Comparison of ENCODE assay signal across 13 mouse cellular contexts in the genomic region with DNA sequence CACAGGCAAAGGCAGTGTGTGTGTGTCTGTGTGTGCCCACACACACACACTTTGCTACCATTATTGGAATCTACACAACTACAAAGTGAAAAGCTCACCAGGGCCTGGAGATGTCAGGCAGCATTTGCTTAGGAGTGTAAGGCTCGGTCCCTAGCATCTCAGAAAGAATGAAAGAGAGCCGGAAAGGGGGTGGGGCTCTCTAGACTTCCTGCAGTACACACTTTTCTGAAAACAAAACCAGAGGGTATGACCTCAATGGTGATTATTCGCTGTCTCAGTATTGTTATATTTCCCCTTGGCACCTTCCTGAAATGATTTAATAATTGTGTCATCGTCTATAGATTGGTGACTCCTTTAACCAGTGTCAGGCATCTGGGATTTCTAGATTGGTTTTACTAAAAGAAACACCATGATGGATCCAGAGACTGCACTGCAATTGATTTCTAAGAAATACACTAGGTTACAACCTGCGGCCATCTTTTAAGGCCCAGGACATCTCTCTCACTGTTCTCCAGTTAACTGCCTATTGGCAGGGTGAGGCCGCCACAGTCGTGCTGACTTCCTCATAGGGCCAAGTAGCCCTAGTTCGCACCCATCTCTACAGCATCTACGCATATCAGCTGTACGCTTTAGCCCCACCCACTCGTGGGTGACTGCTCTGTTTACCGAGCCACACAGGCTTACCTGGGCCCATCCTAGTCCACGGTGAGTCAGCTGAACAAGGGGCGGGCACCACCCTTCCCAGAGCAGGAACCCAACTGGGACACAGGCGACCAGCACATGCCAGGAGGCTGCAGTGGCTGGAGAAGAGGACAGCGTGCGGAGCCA. TPM values are rescaled to one million over a fixed set of nuclear protein-coding genes. Genes with fewer than 3 reads are reported as not detected.
DNase-seq lines count a peak whose midpoint lies in the region; TF ChIP-seq lines count a peak whose summit lies in the region.
"Had no signal": no experiment of that assay in that cellular context is flagged by ENCODE, and none has a peak within 500 bp of the region (broad histone marks: within the 10 kb centered on the region; RNA-seq: fewer than 3 reads in every experiment).

A gene (plus strand): TSS at position 750 of the 828 bp plus-strand sequence.

- peak within 1 kb of the TSS; percentile 93 for H3K27ac ChIP-seq in left cerebral cortex, adult 2 months
- H3K27ac ChIP-seq: embryonic facial prominence, embryonic 15.5 days; midbrain, embryonic 12.5 days had no signal

- peaks cover 9% of the 10 kb centered on the region for H3K4me1 ChIP-seq in lung, adult 2 months (ENCODE audit: control insufficient read depth, insufficient read depth, low read length)

- intact Hi-C loops in left cerebral cortex, adult 2 months (cut with DNase I), result loop anchor here (10.0 kb wide), 1 partner anchor 293 kb away; no protein-coding TSS in a partner anchor
- intact Hi-C loops in left cerebral cortex, postnatal 36 days (cut with DNase I), result no loop called here

- H3K4me3 ChIP-seq in left cerebral cortex, adult 2 months, result no peak within 1 kb of the TSS
- H3K4me3 ChIP-seq in lung, adult 2 months (replicated peaks; ENCODE audit: extremely low read depth, low read depth, low read length), result no peak within 1 kb of the TSS
- H3K4me3 ChIP-seq: embryonic facial prominence, embryonic 15.5 days; midbrain, embryonic 12.5 days had no signal

- no peak for TF ChIP-seq POLR2A in lung, adult 2 months (IDR thresholded peaks at IDR 0.05; ENCODE audit: borderline replicate concordance, extremely low read depth, low read depth, low read length)

- TF ChIP-seq CTCF in left cerebral cortex, adult 2 months (IDR thresholded peaks at IDR 0.05), result no peak
- TF ChIP-seq CTCF in lung, adult 2 months (IDR thresholded peaks at IDR 0.05; ENCODE audit: insufficient read depth, low read length), result no peak

- 46% methylated on average over 17 of the region's 17 CpGs for WGBS in lung, adult 2 months

- no peak for DNase-seq in left cerebral cortex, adult 2 months (ENCODE audit: extremely low spot score in 1 of 2, low spot score in 2 of 2)
- no peak for DNase-seq in left cerebral cortex, postnatal 36 days (ENCODE audit: low spot score in 2 of 2)
- peak; percentile 58 for DNase-seq in ZHBTc4 (ENCODE audit: low read depth, low spot score)
- DNase-seq in lung, adult 2 months, result no peak
- DNase-seq in urinary bladder, adult 2 months (ENCODE audit: low spot score), result peak; percentile 49
- DNase-seq in embryo, embryonic 9.5 days (ENCODE audit: extremely low spot score), result no peak
- DNase-seq in frontal cortex, postnatal 25 days (ENCODE audit: low spot score in 2 of 2), result no peak
- DNase-seq in heart, adult 9 months (ENCODE audit: low spot score in 2 of 2), result no peak
- DNase-seq: adrenal gland, postnatal 14 days; cerebellum, adult 18-20 months; heart, postnatal 36 days had no signal

RNA-seq across cellular contexts. Expression of the gene that starts here (rescaled TPM):
- 1 to 10 TPM; 1.6 to 3.0 TPM for total RNA-seq in left cerebral cortex, adult 2 months (2021)
- total RNA-seq in left cerebral cortex, postnatal 36 days (2021), result 1 to 10 TPM; 1.6 to 2.3 TPM
- 4.0 and 10.6 TPM in 2 replicates for polyA plus RNA-seq in lung, adult 2 months (2012; rRNA removed)
- polyA plus RNA-seq in urinary bladder, adult 2 months (2012; rRNA removed), result 32.0 and 49.0 TPM in 2 replicates

Comparison
In these comparisons a context has a peak if more than half of its experiments do, and no peak if none do; other contexts are left out.
1. DNase-seq: peak in ZHBTc4 (single experiment) and urinary bladder, adult 2 months (single experiment); none in left cerebral cortex, adult 2 months (0 of 2), left cerebral cortex, postnatal 36 days (0 of 2), lung, adult 2 months (single experiment), embryo, embryonic 9.5 days (single experiment), frontal cortex, postnatal 25 days (0 of 2) and heart, adult 9 months (0 of 2).